Mouse (Mus musculus): Measurements from ENCODE around the gene Usp35. TPM values are rescaled to one million over a fixed set of nuclear protein-coding genes. Genes with fewer than 3 reads are reported as not detected.

The Usp35 gene
- total RNA-seq, 4 experiments from 2014 or later: 0.56 to 1.2 (median 0.80) TPM

DNA sequence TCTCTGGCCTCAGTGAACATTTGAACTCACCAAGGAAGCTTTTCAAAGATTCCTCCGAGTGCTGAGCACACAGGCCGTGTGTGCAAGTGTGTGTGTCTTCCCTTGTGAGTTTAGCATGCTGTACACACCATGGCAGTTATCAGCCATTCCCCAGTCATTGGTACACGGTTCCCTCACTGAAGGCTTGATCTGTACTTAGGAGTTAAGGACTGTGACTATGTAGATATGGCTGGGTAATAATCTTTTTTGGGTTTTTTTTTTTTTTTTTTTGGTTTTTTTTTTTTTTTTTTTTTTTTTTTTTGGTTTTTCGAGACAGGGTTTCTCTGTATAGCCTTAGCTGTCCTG, 15.0 kb upstream of the Usp35 start:
- DNase-seq (ENCODE audit: low spot score in 2 of 2): no peak

GRCm38 (mm10) chr7:97346111-97346821, 14.4 kb upstream of the Usp35 start:
- DNase-seq (ENCODE audit: low spot score in 2 of 2): no peak

- DNase-seq (ENCODE audit: low spot score in 2 of 2): peak; percentile 28 to 46
Measured at GRCm38 (mm10) chr7:97345229-97345871, 13.5 kb upstream of the Usp35 start.

GRCm38 (mm10) chr7:97344655-97345054, 12.8 kb upstream of the Usp35 start:
- no peak for DNase-seq (ENCODE audit: low spot score in 2 of 2)

DNA sequence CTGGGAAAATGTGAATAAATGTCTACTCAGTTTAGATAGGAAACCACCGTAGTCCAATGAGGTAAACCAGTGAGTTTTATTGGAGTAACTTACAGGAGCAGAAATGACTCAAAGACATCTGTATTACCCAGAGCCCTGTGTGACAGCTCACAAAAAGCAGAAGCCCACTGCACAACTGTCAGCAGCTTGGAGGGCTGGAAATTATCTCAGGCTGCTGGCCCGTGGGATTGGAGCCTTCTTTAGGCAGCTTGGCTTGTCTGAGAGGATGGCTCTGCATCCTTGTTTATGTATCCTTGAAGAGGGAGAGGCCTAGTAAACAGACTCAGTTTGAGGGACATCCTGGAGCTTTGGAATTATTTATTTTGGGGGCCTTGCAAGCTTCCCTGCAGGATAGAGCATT, 11.1 kb upstream of the Usp35 start:
- no peak for DNase-seq (ENCODE audit: low spot score in 2 of 2)

- DNase-seq (ENCODE audit: low spot score in 2 of 2): no peak
Measured at GRCm38 (mm10) chr7:97340907-97341849, 9.4 kb upstream of the Usp35 start.

GRCm38 (mm10) chr7:97339623-97340022, 7.8 kb upstream of the Usp35 start:
- no peak for DNase-seq (ENCODE audit: low spot score in 2 of 2)

DNA sequence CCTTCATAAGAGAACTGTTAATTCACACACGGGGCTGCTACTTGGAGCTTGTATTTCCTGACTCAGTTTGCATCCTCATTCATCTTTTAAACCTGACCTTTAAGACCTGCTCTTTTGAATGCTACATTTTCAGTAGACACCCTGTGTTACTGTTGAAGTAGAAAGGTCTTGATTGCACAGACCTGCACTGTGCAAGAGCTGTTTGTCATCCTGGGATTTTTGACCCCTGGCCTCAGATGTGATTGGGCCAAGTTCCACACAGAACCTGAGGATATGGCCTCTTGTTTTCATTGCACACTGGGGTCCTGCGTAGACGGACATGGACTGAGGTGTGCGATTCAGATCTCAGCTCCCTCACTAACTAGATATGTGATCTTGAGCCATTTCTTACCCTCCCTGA, 6.8 kb upstream of the Usp35 start:
- DNase-seq (ENCODE audit: low spot score in 2 of 2): no peak

DNA sequence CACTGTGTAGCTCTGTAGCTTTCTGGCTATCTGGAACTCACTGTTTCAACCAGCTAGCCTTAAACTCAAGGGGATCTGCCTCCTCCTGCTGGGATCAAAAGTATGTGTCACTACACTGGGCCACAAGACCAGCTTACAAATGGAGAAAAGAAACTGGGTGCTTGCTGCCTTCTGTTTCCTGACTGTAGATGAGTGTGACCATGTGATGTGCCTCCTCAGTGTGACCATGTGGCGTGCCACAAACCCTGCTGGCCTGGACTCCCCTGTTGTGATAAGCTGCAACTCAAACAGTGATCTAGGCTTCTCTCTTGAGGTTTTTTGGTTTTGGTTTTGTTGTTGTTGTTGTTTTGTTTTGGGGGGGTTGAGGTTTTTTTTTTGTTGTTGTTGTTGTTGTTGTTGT, 4.9 kb upstream of the Usp35 start:
- DNase-seq (ENCODE audit: low spot score in 2 of 2): no peak

- DNase-seq (ENCODE audit: low spot score in 2 of 2): no peak
Measured at GRCm38 (mm10) chr7:97334406-97334805, 2.6 kb upstream of the Usp35 start.

GRCm38 (mm10) chr7:97333113-97333898, 1.5 kb upstream of the Usp35 start:
- no peak for DNase-seq (ENCODE audit: low spot score in 2 of 2)

DNA sequence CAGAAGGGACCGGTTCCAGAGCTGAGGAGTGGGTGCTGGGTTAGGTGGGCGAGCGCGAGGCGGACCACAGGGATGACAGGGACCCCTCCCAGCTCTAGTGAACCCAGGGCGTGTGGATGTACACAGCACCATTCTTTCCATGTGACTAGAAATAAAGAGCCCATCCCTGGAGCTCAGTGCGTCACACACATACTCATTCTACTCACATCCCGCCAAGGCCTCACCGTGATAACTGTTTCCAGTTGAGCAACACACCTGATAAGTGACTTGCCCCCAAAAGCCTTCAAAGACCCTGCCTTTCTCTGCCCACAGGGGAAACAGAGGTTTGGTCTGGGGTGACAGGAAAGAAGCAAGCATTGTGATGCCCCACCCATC, 834 bp upstream of the Usp35 start:
- DNase-seq (ENCODE audit: low spot score in 2 of 2): no peak

- DNase-seq (ENCODE audit: low spot score in 2 of 2): no peak
Measured at GRCm38 (mm10) chr7:97330931-97331645, 732 bp downstream of the Usp35 start.

- no peak for DNase-seq (ENCODE audit: low spot score in 2 of 2)
Measured at GRCm38 (mm10) chr7:97329676-97330075, 2.1 kb downstream of the Usp35 start.

DNA sequence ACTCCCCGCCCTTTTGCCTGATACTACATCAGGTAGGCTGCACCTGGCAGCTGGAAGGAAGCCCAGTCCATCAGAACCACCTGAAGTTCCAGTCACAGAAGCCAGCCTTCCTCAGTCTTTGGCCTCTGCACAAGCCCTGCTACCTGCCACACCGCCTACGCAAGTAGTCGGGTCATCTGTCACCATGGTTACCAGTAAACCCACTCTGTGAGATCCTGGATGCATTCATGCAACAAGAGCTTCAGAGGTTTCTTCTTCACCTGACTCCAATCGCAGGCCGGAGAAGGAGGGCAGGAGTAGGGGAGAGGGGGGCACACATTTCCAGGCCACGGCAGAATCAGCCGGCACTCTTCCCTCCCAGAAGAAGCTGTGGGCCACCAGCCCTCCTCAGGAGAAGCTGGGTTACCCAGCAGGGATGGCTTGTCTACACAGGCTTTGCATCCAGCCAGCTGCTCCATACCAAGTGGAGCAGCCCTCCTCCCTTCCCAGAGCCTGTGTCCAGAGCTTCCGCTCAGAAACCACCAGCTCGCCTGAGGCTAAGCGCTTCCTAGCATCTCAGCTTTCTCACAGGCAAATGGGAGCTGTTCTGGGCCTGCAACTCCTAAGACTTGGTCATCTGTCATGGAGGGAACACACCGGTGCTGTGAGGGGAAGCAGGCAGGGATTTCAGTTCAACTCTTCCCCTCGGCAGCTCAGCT, 2.8 kb downstream of the Usp35 start:
- no peak for DNase-seq (ENCODE audit: low spot score in 2 of 2)

GRCm38 (mm10) chr7:97327376-97327775, 4.4 kb downstream of the Usp35 start:
- DNase-seq (ENCODE audit: low spot score in 2 of 2): no peak

- no peak for DNase-seq (ENCODE audit: low spot score in 2 of 2)
Measured at GRCm38 (mm10) chr7:97325156-97325985, 6.4 kb downstream of the Usp35 start.

GRCm38 (mm10) chr7:97324342-97324741, 7.5 kb downstream of the Usp35 start:
- DNase-seq (ENCODE audit: low spot score in 2 of 2): no peak

- no peak for DNase-seq (ENCODE audit: low spot score in 2 of 2)
Measured at GRCm38 (mm10) chr7:97317706-97318105, 14.1 kb downstream of the Usp35 start.
